Mouse (Mus musculus) liver, adult 2 months (tissue): ENCODE measurements around the gene Plcz1. TPM values are rescaled to one million over a fixed set of nuclear protein-coding genes. Genes with fewer than 3 reads are reported as not detected.

Experiments
- DNase-seq: peaks from one replicate; pipeline ENCODE4 v3.0.0-alpha.2; 2011; ENCODE audit warnings: low read depth, low spot score; ENCODE audit errors: extremely low read depth
- H3K27ac ChIP-seq: fragments of 200-500 bp; replicated peaks from 2 replicates; pipeline ENCODE4 v1.5.1; 2012; ENCODE audit warnings: low read depth, mild to moderate bottlenecking, control low read depth, inconsistent platforms, low read length; ENCODE audit not compliant: insufficient read depth
- H3K27me3 ChIP-seq: fragments of 200-500 bp; 2 replicates; pipeline ENCODE4 v1.6.1; 2012; ENCODE audit warnings: mild to moderate bottlenecking, moderate library complexity, low read length, inconsistent platforms; ENCODE audit not compliant: control insufficient read depth, insufficient read depth
- H3K36me3 ChIP-seq: fragments of 200-500 bp; 2 replicates; pipeline ENCODE4 v1.6.1; 2012; ENCODE audit warnings: low read length, inconsistent platforms; ENCODE audit not compliant: control insufficient read depth, insufficient read depth
- H3K4me1 ChIP-seq: fragments of 200-500 bp; 2 replicates; pipeline ENCODE4 v1.6.1; 2011; ENCODE audit warnings: low read length; ENCODE audit not compliant: control insufficient read depth, insufficient read depth
- H3K4me3 ChIP-seq: fragments of 200-500 bp; 2 replicates; pipeline ENCODE4 v1.5.1; 2011; ENCODE audit warnings: low read depth, mild to moderate bottlenecking, control low read depth, low read length, moderate library complexity; ENCODE audit not compliant: insufficient read depth
- H3K79me2 ChIP-seq: fragments of 200-500 bp; 2 replicates; pipeline ENCODE4 v1.6.1; 2012; ENCODE audit warnings: inconsistent platforms, mild to moderate bottlenecking, low read length, moderate library complexity; ENCODE audit not compliant: control insufficient read depth, insufficient read depth
- H3K9ac ChIP-seq: fragments of 200-500 bp; 2 replicates; pipeline ENCODE4 v1.6.1; 2012; ENCODE audit warnings: low read depth, mild to moderate bottlenecking, control low read depth, inconsistent platforms, low read length
- CTCF ChIP-seq: fragments of 200-500 bp; IDR thresholded peaks from 2 replicates; pipeline ENCODE4 v1.5.1; 2011; ENCODE audit warnings: low read depth, low read length, control low read depth
- POLR2A ChIP-seq: fragments of 200-500 bp; IDR thresholded peaks from 2 replicates; pipeline ENCODE4 v1.6.1; 2011; ENCODE audit warnings: low read length, control low read depth; ENCODE audit not compliant: insufficient read depth; ENCODE audit errors: extremely low read depth
- WGBS: fragments of 180-500 bp; shearing (Covaris S2); methylation state at CpG from one replicate; pipeline ENCODE4 v1.1.7; 2018; 5-methylcytosine and 5-hydroxymethylcytosine counted together
- polyA plus RNA-seq: library from polyadenylated mRNA; depleted of rRNA; stranded (reverse); fragments of >200 nt; gene quantifications from 2 replicates; pipeline ENCODE4 v1.2.3, GENCODE M21; 2012
- total RNA-seq: library from RNA; depleted of rRNA; stranded (reverse); fragments of >200 nt; gene quantifications from 2 replicates; pipeline ENCODE4 v1.2.3, GENCODE M21; 2014

Gene Plcz1
- total and polyA plus RNA-seq, 2 experiments, result not detected

- WGBS, result 80% methylated on average over 6 of the region's 6 CpGs
- Histone ChIP-seq H3K36me3 (peaks cover 2% of the 10 kb centered on the region; the same call in 1 of the 2 replicates), H3K4me1 (peaks cover 8% of the 10 kb centered on the region; the same call in 1 of the 2 replicates), H3K9ac (no peak overlapping the region), H3K4me3 (no peak overlapping the region), H3K79me2 (no peaks in the 10 kb centered on the region), H3K27me3 (no peaks in the 10 kb centered on the region), H3K27ac (no peak overlapping the region)
- no peak for TF ChIP-seq CTCF
- no peak for TF ChIP-seq POLR2A
- no peak for DNase-seq
Observed at GRCm38 (mm10) chr6:139966684-139967083, 74.6 kb downstream of the Plcz1 start.

GRCm38 (mm10) chr6:139964895-139965294 is 76.4 kb downstream of the Plcz1 start:
- no peak overlapping the region for H3K4me3 ChIP-seq
- H3K27me3 ChIP-seq, result no peaks in the 10 kb centered on the region
- TF ChIP-seq POLR2A, result no peak
- TF ChIP-seq CTCF, result no peak
- peaks cover 2% of the 10 kb centered on the region; the same call in 1 of the 2 replicates for H3K36me3 ChIP-seq
- H3K27ac ChIP-seq, result no peak overlapping the region
- peaks cover 2% of the 10 kb centered on the region; the same call in 1 of the 2 replicates for H3K4me1 ChIP-seq
- 91% methylated on average over 3 of the region's 3 CpGs for WGBS
- no peak for DNase-seq
- H3K79me2 ChIP-seq, result no peaks in the 10 kb centered on the region
- no peak overlapping the region for H3K9ac ChIP-seq

GRCm38 (mm10) chr6:139963775-139964174 is 77.5 kb downstream of the Plcz1 start:
- no peak for DNase-seq
- no peak for TF ChIP-seq CTCF
- no peak for TF ChIP-seq POLR2A
- Histone ChIP-seq H3K27ac (no peak overlapping the region), H3K9ac (no peak overlapping the region), H3K79me2 (no peaks in the 10 kb centered on the region), H3K36me3 (peaks cover 7% of the 10 kb centered on the region; the same call in 1 of the 2 replicates), H3K4me1 (peaks cover 2% of the 10 kb centered on the region; the same call in 1 of the 2 replicates), H3K4me3 (no peak overlapping the region), H3K27me3 (no peaks in the 10 kb centered on the region)
- 72% methylated on average over 3 of the region's 3 CpGs for WGBS

GRCm38 (mm10) chr6:139957531-139958241 is 83.6 kb downstream of the Plcz1 start:
- no peaks in the 10 kb centered on the region for H3K79me2 ChIP-seq
- no peaks in the 10 kb centered on the region for H3K27me3 ChIP-seq
- H3K27ac ChIP-seq, result no peak overlapping the region
- WGBS, result 29% methylated on average over 7 of the region's 7 CpGs
- TF ChIP-seq CTCF (no peak), POLR2A (no peak)
- peak; percentile 57 for DNase-seq
- H3K36me3 ChIP-seq, result peaks cover 4% of the 10 kb centered on the region; the same call in 1 of the 2 replicates
- no peak overlapping the region for H3K9ac ChIP-seq
- no peak overlapping the region for H3K4me3 ChIP-seq
- peaks cover 8% of the 10 kb centered on the region; the same call in 1 of the 2 replicates for H3K4me1 ChIP-seq

- H3K27ac ChIP-seq, result no peak overlapping the region
- H3K27me3 ChIP-seq, result no peaks in the 10 kb centered on the region
- no peaks in the 10 kb centered on the region for H3K36me3 ChIP-seq
- WGBS, result 87% methylated on average over 12 of the region's 12 CpGs
- no peak overlapping the region for H3K9ac ChIP-seq
- peaks cover 8% of the 10 kb centered on the region; the same call in 1 of the 2 replicates for H3K4me1 ChIP-seq
- no peaks in the 10 kb centered on the region for H3K79me2 ChIP-seq
- TF ChIP-seq CTCF (no peak), POLR2A (no peak)
- H3K4me3 ChIP-seq, result no peak overlapping the region
- no peak for DNase-seq
Observed at GRCm38 (mm10) chr6:139953596-139953995, 87.7 kb downstream of the Plcz1 start.
